Mouse (Mus musculus) erythroblast, embryonic 14.5 days (primary cell): Measurements from ENCODE around the gene Med4. TPM values are rescaled to one million over a fixed set of nuclear protein-coding genes. Genes with fewer than 3 reads are reported as not detected.

Source experiments
- H3K27me3 ChIP-seq: 2 replicates; pipeline ENCODE4 v1.6.1; 2012; ENCODE audit warnings: inconsistent platforms; ENCODE audit not compliant: control insufficient read depth
- H3K36me3 ChIP-seq: 2 replicates; pipeline ENCODE4 v1.6.1; 2012; ENCODE audit warnings: mild to moderate bottlenecking, inconsistent platforms; ENCODE audit not compliant: control insufficient read depth
- H3K4me1 ChIP-seq: 2 replicates; pipeline ENCODE4 v1.6.1; 2012; ENCODE audit warnings: inconsistent platforms; ENCODE audit not compliant: control insufficient read depth
- H3K4me3 ChIP-seq: replicated peaks from 2 replicates; pipeline ENCODE3; 2012; ENCODE audit warnings: moderate library complexity, mild to moderate bottlenecking, inconsistent platforms
- H3K9me3 ChIP-seq: 2 replicates; pipeline ENCODE4 v1.6.1; 2012; ENCODE audit warnings: low read length, inconsistent platforms, mixed read lengths; ENCODE audit not compliant: control insufficient read depth
- GATA1 ChIP-seq: IDR thresholded peaks from 2 replicates; pipeline ENCODE4 v1.6.1; 2012; ENCODE audit warnings: low read length, inconsistent platforms, mixed read lengths
- TAL1 ChIP-seq: IDR thresholded peaks from 3 replicates; pipeline ENCODE4 v1.6.1; 2012; ENCODE audit warnings: low read length, inconsistent platforms, mixed read lengths
- polyA plus RNA-seq: library from polyadenylated mRNA; stranded (reverse); fragments of >175 nt; gene quantifications from 2 replicates; pipeline ENCODE4 v1.2.3, GENCODE M21; 2012

Med4 gene
- polyA plus RNA-seq, 1 experiment, result 0.33 TPM

DNA sequence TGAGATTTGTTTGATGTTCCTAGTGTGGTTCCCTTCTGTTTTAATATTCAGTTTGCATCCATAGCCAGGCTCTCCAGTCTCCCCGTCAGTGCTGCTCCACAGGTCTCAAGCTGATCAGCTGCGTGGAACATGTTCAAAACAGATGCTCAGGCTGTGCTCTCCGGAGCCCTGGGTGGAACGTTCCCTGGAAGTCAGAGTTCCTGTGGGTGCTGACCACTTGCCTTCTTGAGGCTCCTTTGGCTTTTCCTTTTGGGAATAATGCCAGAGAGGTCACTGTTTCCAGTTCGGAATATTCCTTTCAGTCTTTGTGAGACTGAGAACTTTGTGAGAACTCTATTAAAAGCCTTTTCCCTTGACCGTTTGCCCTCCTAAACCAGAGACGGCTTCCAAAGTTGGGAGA is 34.3 kb upstream of the Med4 start:
- Histone ChIP-seq H3K9me3 (no peaks in the 10 kb centered on the region), H3K27me3 (no peaks in the 10 kb centered on the region), H3K4me3 (no peak overlapping the region), H3K36me3 (no peaks in the 10 kb centered on the region), H3K4me1 (no peaks in the 10 kb centered on the region)
- TF ChIP-seq GATA1 (no peak), TAL1 (no peak)

DNA sequence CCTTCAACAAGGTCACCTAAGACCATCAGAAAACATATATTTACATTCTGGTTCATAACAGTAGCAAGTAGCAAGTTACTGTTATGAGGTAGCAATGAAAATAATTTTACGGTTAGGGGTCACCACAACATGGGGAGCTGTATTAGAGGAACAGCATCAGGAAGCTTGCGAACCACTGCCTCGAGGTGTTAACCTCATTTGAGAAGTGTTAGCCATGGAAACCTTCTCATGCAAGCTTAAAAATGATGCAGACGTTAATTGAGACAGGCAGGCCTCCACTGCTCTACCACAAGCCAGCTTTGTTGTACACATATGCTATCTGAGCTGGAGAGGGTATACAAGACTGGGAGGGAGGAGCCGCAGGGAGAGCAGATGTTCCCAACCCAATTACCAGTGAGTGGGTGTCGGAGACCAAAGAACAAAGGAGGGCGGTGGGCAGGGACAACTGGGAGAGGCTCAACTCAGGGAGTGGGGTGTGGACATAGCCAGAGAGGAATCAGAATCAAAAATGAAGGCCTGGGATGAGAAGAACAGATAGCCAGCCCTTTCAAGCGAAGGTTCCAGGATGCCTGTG is 33.4 kb upstream of the Med4 start:
- TF ChIP-seq GATA1 (no peak), TAL1 (no peak)
- Histone ChIP-seq H3K4me3 (no peak overlapping the region), H3K27me3 (no peaks in the 10 kb centered on the region), H3K4me1 (no peaks in the 10 kb centered on the region), H3K9me3 (no peaks in the 10 kb centered on the region), H3K36me3 (no peaks in the 10 kb centered on the region)

DNA sequence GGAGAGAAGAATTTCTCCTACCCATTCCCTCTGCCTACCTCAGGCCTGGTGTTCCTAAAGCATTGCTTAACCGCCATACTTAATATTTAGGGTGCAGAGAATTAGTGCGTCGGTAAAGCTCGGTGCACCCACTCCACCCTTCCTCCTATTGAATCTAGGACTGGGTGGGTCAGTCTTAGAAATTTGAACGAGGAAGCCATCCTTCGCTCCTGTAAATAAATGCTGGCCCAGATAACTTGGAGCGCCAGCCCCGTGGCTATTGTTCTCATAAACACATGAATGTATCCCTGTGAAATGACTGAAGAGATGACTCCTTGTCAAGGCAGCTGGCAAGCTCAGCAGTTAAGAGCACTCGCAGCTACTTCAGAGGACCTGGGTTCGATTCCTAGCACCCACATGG is 32.7 kb upstream of the Med4 start:
- Histone ChIP-seq H3K4me3 (no peak overlapping the region), H3K27me3 (no peaks in the 10 kb centered on the region), H3K9me3 (no peaks in the 10 kb centered on the region), H3K4me1 (no peaks in the 10 kb centered on the region), H3K36me3 (no peaks in the 10 kb centered on the region)
- TF ChIP-seq GATA1, result no peak
- TF ChIP-seq TAL1, result no peak

DNA sequence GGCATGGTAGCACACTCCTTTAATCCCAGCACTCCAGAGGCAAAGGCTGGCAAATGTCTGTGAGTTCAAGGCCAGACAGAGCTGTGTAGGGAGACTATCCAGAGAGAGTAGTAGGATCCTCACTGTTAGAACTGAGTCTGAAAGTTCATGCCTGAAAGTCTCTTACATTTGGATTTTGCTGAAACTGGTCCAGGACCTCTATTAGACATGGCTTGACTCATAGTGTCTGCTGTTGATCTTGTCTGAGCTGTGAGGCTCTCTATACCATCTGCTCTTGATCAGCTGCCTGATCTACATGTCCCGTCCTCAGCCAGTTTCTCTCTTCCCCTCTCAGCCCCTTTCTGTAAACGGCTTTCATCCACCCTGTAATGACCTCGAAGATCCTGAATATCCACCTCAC is 31.5 kb upstream of the Med4 start:
- H3K27me3 ChIP-seq, result no peaks in the 10 kb centered on the region
- H3K4me3 ChIP-seq, result no peak overlapping the region
- H3K4me1 ChIP-seq, result no peaks in the 10 kb centered on the region
- TF ChIP-seq GATA1, result no peak
- no peaks in the 10 kb centered on the region for H3K9me3 ChIP-seq
- H3K36me3 ChIP-seq, result no peaks in the 10 kb centered on the region

DNA sequence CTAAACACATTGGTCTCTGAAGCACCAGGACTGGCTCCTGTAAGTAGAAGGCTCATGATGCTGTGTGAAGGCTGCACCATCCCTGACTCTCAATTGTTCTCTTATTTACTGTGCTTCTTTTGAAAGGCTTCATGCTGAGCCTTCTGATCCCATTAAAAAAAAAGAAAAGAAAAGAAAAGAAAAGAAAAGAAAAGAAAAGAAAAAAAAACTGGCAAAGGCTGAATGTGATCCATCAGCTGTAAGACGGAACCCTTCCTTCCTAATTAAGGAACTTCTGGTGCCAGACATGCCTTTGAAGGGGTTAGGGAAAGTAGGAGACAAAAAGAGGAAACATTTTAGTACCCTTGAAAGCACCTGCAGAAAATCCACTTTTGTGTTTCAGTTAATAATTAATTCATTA is 30.1 kb upstream of the Med4 start:
- H3K27me3 ChIP-seq, result no peaks in the 10 kb centered on the region
- no peaks in the 10 kb centered on the region for H3K4me1 ChIP-seq
- H3K36me3 ChIP-seq, result no peaks in the 10 kb centered on the region
- no peaks in the 10 kb centered on the region for H3K9me3 ChIP-seq
- TF ChIP-seq TAL1 (no peak), GATA1 (no peak)
- no peak overlapping the region for H3K4me3 ChIP-seq

DNA sequence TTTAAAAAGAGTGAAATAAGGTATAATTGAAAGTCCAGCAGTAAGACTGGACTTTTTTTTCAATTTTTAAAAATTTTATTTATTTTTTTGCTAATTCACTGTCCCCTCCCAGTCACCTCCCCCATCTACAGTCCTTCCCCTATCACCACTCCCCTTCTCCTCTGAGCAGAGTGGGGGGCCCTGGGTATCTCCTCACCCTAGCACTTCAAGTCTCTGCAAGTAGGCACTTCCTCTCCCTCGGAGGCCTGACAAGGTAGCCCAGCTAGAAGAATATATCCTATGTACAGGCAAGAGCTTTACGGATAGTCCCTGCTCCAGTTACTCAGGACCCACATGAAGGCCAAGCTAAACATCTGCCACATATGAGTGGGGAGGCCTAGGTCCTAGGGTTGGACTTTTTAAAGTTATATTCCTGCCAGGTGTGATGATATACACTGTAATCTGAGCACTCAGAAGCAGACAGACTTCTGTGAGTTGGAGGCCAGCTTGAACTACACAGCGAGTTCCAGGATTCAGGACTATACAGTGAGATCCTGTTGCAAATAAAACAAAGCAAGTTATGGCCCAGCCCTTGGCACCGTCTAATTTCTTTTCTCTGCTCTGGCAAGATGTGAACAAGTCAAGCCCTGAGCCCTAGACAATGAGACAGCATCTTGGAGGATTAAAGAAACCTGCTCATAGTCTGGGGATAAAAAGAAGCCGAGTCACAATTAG is 26.2 kb upstream of the Med4 start:
- H3K36me3 ChIP-seq, result no peaks in the 10 kb centered on the region

DNA sequence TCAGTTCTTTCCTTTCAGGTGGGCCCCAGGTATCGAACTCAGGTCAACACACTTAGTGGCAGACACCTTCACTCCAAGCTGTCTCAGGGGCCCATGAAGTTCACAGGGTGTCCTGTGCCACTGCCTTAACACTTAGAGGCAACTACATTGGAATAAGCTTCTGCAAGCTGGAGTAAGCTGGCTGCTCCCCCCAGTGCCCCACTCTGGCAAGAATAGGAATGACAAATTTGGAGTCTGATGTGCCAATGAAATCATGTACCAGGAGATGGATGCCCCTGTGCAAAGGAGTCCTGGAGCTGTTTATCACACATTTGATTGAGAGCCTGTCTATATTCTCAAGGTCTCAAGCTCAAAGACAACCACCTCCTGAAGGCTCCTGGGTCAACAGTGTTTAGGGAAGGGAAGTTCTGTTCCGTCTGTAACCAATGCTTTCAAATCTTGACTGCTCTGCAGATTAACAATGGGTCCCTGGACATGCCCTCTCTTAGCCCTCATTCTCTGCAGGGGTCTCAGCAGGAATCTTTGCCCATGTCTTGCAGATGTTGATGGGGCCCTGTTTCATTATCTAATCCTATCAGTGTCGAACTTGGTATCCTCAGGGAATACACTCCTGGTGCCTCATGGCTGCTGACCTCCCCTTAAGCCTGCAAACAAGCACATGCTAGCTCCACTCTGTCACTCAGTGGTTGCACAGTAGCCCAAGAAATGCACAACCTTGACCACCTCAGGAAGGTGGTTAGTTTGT is 25.3 kb upstream of the Med4 start:
- TF ChIP-seq GATA1, result no peak
- no peak for TF ChIP-seq TAL1
- Histone ChIP-seq H3K9me3 (no peaks in the 10 kb centered on the region), H3K36me3 (no peaks in the 10 kb centered on the region), H3K4me3 (no peak overlapping the region), H3K27me3 (no peaks in the 10 kb centered on the region), H3K4me1 (no peaks in the 10 kb centered on the region)

More for the DNA sequence above, 26.2 kb upstream of the Med4 start:
- no peaks in the 10 kb centered on the region for H3K4me1 ChIP-seq
- TF ChIP-seq TAL1, result no peak
- TF ChIP-seq GATA1, result no peak
- no peaks in the 10 kb centered on the region for H3K9me3 ChIP-seq
- no peak overlapping the region for H3K4me3 ChIP-seq
- H3K27me3 ChIP-seq, result no peaks in the 10 kb centered on the region

DNA sequence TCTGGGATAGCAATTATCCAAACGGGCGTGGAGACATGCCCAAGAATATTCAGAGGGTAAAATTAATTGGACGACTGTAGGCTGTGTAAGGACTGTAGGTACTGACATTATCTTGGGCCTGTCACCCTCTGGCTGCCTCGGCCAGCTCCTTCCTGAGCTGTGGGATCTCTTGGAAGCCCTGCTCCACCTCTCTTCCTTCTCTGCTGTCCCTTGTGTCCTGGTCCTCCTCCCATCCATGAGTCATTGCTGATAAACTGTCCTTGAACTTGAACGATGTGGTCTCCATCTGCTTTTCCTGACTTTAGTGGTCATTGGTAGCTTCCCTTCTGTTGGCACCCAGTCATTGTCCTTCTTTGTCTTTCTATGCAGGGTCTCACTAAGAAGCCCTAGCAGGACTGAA is 23.2 kb upstream of the Med4 start:
- Histone ChIP-seq H3K9me3 (no peaks in the 10 kb centered on the region), H3K27me3 (no peaks in the 10 kb centered on the region), H3K36me3 (no peaks in the 10 kb centered on the region), H3K4me1 (no peaks in the 10 kb centered on the region), H3K4me3 (no peak overlapping the region)
- TF ChIP-seq GATA1, result no peak
- TF ChIP-seq TAL1, result no peak

DNA sequence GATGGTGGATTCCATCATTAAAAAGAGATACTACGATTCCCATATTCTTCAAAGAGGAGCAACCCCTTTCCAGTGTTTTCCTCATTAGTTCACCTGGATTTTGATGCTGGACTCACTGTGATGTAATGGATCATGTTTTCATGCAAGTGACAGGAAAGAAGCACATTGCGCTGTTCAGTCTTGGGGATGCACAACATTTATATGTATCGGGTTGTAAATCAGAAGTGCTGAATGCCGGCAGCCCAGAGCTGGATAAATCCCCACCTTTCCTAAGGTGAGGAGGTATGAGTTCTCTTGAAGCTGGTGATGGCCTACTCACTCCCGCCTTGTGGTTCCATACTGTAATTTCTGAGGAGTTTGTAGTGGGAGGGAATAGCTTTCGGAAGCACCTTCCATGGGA is 16.5 kb upstream of the Med4 start:
- H3K27me3 ChIP-seq, result no peaks in the 10 kb centered on the region
- TF ChIP-seq GATA1 (no peak), TAL1 (no peak)
- no peaks in the 10 kb centered on the region; the same call in 1 of the 2 replicates for H3K4me1 ChIP-seq
- H3K9me3 ChIP-seq, result no peaks in the 10 kb centered on the region
- H3K4me3 ChIP-seq, result no peak overlapping the region
- H3K36me3 ChIP-seq, result no peaks in the 10 kb centered on the region
